Mouse (Mus musculus) erythroblast, embryonic 14.5 days (primary cell): ENCODE measurements around the gene Tbx6. TPM values are rescaled to one million over a fixed set of nuclear protein-coding genes. Genes with fewer than 3 reads are reported as not detected.
A peak's percentile ranks its signal among the peaks of the same experiment; 100 is the strongest.

ENCODE experiments used
- H3K27me3 ChIP-seq: 2 replicates; pipeline ENCODE4 v1.6.1; 2012; ENCODE audit warnings: inconsistent platforms; ENCODE audit not compliant: control insufficient read depth
- H3K36me3 ChIP-seq: 2 replicates; pipeline ENCODE4 v1.6.1; 2012; ENCODE audit warnings: mild to moderate bottlenecking, inconsistent platforms; ENCODE audit not compliant: control insufficient read depth
- H3K4me1 ChIP-seq: 2 replicates; pipeline ENCODE4 v1.6.1; 2012; ENCODE audit warnings: inconsistent platforms; ENCODE audit not compliant: control insufficient read depth
- H3K4me3 ChIP-seq: replicated peaks from 2 replicates; pipeline ENCODE3; 2012; ENCODE audit warnings: moderate library complexity, mild to moderate bottlenecking, inconsistent platforms
- H3K9me3 ChIP-seq: 2 replicates; pipeline ENCODE4 v1.6.1; 2012; ENCODE audit warnings: low read length, inconsistent platforms, mixed read lengths; ENCODE audit not compliant: control insufficient read depth
- GATA1 ChIP-seq: IDR thresholded peaks from 2 replicates; pipeline ENCODE4 v1.6.1; 2012; ENCODE audit warnings: low read length, inconsistent platforms, mixed read lengths
- TAL1 ChIP-seq: IDR thresholded peaks from 3 replicates; pipeline ENCODE4 v1.6.1; 2012; ENCODE audit warnings: low read length, inconsistent platforms, mixed read lengths
- polyA plus RNA-seq: library from polyadenylated mRNA; stranded (reverse); fragments of >175 nt; gene quantifications from 2 replicates; pipeline ENCODE4 v1.2.3, GENCODE M21; 2012

Gene Tbx6
- polyA plus RNA-seq, 1 experiment, result 3.6 TPM

DNA sequence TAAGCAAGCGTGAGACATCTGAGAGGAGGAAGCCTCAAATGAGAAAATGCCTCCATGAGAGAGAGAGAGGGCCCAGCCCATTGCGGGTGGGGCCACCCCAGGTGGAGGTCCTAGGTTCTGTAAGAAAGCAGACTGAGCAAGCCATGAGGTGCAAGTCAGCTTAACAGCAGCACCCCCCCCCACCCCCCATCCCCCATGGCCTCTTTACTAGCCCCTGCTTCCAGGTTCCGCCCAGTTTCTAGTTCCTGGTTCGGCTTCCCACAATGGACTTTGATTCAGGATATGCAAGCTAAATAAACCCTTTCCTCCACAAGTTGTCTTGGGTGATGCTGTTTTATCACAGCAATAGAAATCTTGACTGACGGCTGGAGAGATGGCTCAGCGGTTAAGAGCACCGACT lies 32.5 kb upstream of the Tbx6 start:
- Histone ChIP-seq H3K4me1 (no peaks in the 10 kb centered on the region; the same call in 1 of the 2 replicates), H3K9me3 (no peaks in the 10 kb centered on the region), H3K27me3 (0 out of 2 replicates have a peak, but pooled peaks cover 3% of the 10 kb centered on the region), H3K36me3 (no peaks in the 10 kb centered on the region), H3K4me3 (no peak overlapping the region)
- TF ChIP-seq GATA1 (no peak), TAL1 (no peak)

GRCm38 (mm10) chr7:126749582-126750343 lies 31.5 kb upstream of the Tbx6 start:
- no peaks in the 10 kb centered on the region for H3K36me3 ChIP-seq
- H3K27me3 ChIP-seq, result 0 out of 2 replicates have a peak, but pooled peaks cover 3% of the 10 kb centered on the region
- no peak for TF ChIP-seq GATA1
- no peak for TF ChIP-seq TAL1

GRCm38 (mm10) chr7:126754866-126755265 lies 26.4 kb upstream of the Tbx6 start:
- no peaks in the 10 kb centered on the region for H3K36me3 ChIP-seq
- no peak overlapping the region for H3K4me3 ChIP-seq
- H3K4me1 ChIP-seq, result peaks cover 19% of the 10 kb centered on the region
- H3K27me3 ChIP-seq, result no peaks in the 10 kb centered on the region
- TF ChIP-seq TAL1 (no peak), GATA1 (no peak)
- no peaks in the 10 kb centered on the region for H3K9me3 ChIP-seq

More at GRCm38 (mm10) chr7:126749582-126750343, 31.5 kb upstream of the Tbx6 start:
- H3K4me1 ChIP-seq, result peaks cover 1% of the 10 kb centered on the region
- no peak overlapping the region for H3K4me3 ChIP-seq
- H3K9me3 ChIP-seq, result no peaks in the 10 kb centered on the region

GRCm38 (mm10) chr7:126758539-126758938 lies 22.7 kb upstream of the Tbx6 start:
- H3K27me3 ChIP-seq, result no peaks in the 10 kb centered on the region
- peaks cover 49% of the 10 kb centered on the region for H3K4me1 ChIP-seq
- TF ChIP-seq TAL1 (no peak), GATA1 (no peak)
- H3K9me3 ChIP-seq, result no peaks in the 10 kb centered on the region
- H3K4me3 ChIP-seq, result no peak overlapping the region
- peaks cover 27% of the 10 kb centered on the region for H3K36me3 ChIP-seq

- peak within 1 kb of the TSS; percentile 84 for H3K4me3 ChIP-seq
- no peaks in the 10 kb centered on the region for H3K9me3 ChIP-seq
- no peak for TF ChIP-seq GATA1
- TF ChIP-seq TAL1, result no peak
- no peaks in the 10 kb centered on the region for H3K27me3 ChIP-seq
- H3K4me1 ChIP-seq, result peaks cover 50% of the 10 kb centered on the region
- peaks cover 33% of the 10 kb centered on the region for H3K36me3 ChIP-seq
These were observed 22.1 kb upstream of the Tbx6 start, which contains the start of gene Mapk3 for GRCm38 (mm10) chr7:126759050-126759671. Gene Mapk3 (plus strand): TSS chr7:126759601.

GRCm38 (mm10) chr7:126759672-126760390 lies 21.5 kb upstream of the Tbx6 start:
- Histone ChIP-seq H3K9me3 (no peaks in the 10 kb centered on the region), H3K4me3 (peak overlapping the region; percentile 84), H3K36me3 (peaks cover 40% of the 10 kb centered on the region), H3K27me3 (no peaks in the 10 kb centered on the region), H3K4me1 (peaks cover 55% of the 10 kb centered on the region)
- TF ChIP-seq GATA1 (peak; percentile 37; the same call in 1 of the 2 replicates), TAL1 (no peak)

GRCm38 (mm10) chr7:126760391-126760802 lies 20.9 kb upstream of the Tbx6 start:
- Histone ChIP-seq H3K27me3 (no peaks in the 10 kb centered on the region), H3K9me3 (no peaks in the 10 kb centered on the region; the same call in 1 of the 2 replicates), H3K4me3 (peak overlapping the region; percentile 84), H3K36me3 (peaks cover 45% of the 10 kb centered on the region), H3K4me1 (peaks cover 56% of the 10 kb centered on the region)
- TF ChIP-seq GATA1 (no peak), TAL1 (no peak)

GRCm38 (mm10) chr7:126760956-126761355 lies 20.3 kb upstream of the Tbx6 start:
- no peak for TF ChIP-seq GATA1
- TF ChIP-seq TAL1, result no peak
- no peaks in the 10 kb centered on the region; the same call in 1 of the 2 replicates for H3K9me3 ChIP-seq
- peak overlapping the region; percentile 84 for H3K4me3 ChIP-seq
- peaks cover 51% of the 10 kb centered on the region for H3K36me3 ChIP-seq
- no peaks in the 10 kb centered on the region for H3K27me3 ChIP-seq
- H3K4me1 ChIP-seq, result peaks cover 62% of the 10 kb centered on the region

DNA sequence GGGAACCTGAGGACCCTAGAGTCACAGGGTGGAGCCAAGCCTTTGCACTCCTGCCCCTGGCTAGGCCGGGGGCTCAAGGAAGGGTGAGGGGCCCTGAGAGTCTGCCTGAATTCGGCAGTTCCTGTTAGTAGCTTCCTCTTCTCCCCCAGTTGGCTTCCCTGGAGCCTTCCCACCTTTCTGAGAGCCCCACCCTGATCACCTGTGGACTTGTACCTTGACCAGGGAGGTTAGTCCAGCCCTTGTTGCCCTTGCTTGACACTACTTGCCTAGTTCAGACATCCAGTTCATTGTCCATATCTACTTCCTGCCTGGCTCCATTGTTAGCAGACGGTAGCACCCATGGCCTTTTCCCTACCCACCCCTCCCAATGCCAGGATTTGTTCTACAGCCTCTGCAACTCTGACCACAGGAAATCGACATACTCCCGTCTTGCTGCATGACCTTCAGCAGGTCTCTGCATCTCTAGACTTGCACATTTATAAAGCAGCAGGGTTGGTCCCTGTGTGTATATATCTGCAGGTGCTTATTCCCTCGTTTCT lies 19.7 kb upstream of the Tbx6 start:
- H3K4me1 ChIP-seq, result peaks cover 68% of the 10 kb centered on the region
- no peak overlapping the region for H3K4me3 ChIP-seq
- no peaks in the 10 kb centered on the region; the same call in 1 of the 2 replicates for H3K9me3 ChIP-seq
- no peaks in the 10 kb centered on the region for H3K27me3 ChIP-seq
- peaks cover 57% of the 10 kb centered on the region for H3K36me3 ChIP-seq
- TF ChIP-seq GATA1 (no peak), TAL1 (no peak)
